Mouse (Mus musculus) stomach, embryonic 16.5 days (tissue): ENCODE measurements around the gene Asb8. TPM values are rescaled to one million over a fixed set of nuclear protein-coding genes. Genes with fewer than 3 reads are reported as not detected.

Experiments used
- ATAC-seq: fragments of 200-750 bp; cut with Nextera tagmentation; 2 replicates; pipeline ENCODE4 v1.8.0; 2017; ENCODE audit warnings: moderate number of reproducible peaks, moderate TSS enrichment; ENCODE audit not compliant: insufficient read depth, low FRiP score
- H3K27ac ChIP-seq: fragments of 300-500 bp; sonication (generic); 2 replicates; pipeline ENCODE4 v1.5.1; 2014; ENCODE audit warnings: low read length
- H3K27me3 ChIP-seq: fragments of 300-500 bp; sonication (generic); 2 replicates; pipeline ENCODE4 v1.6.1; 2014; ENCODE audit warnings: low read length, control low read depth, mixed read lengths; ENCODE audit not compliant: control insufficient read depth, insufficient read depth
- H3K36me3 ChIP-seq: fragments of 300-500 bp; sonication (generic); 2 replicates; pipeline ENCODE4 v1.6.1; 2014; ENCODE audit warnings: low read length; ENCODE audit not compliant: control insufficient read depth, insufficient read depth
- H3K4me1 ChIP-seq: fragments of 300-500 bp; sonication (generic); 2 replicates; pipeline ENCODE4 v1.6.1; 2014; ENCODE audit warnings: low read length, control low read depth, mixed read lengths; ENCODE audit not compliant: control insufficient read depth, insufficient read depth
- H3K4me2 ChIP-seq: fragments of 300-500 bp; sonication (generic); 2 replicates; pipeline ENCODE4 v1.6.1; 2014; ENCODE audit warnings: low read depth, low read length, mixed read lengths
- H3K4me3 ChIP-seq: fragments of 300-500 bp; sonication (generic); replicated peaks from 2 replicates; pipeline ENCODE4 v1.5.1; 2014; ENCODE audit warnings: mild to moderate bottlenecking, low read length
- H3K9ac ChIP-seq: fragments of 300-500 bp; sonication (generic); 2 replicates; pipeline ENCODE4 v1.6.1; 2014; ENCODE audit warnings: low read length
- H3K9me3 ChIP-seq: fragments of 300-500 bp; sonication (generic); replicated peaks from 2 replicates; pipeline ENCODE4 v1.6.1; 2016; ENCODE audit warnings: low read length, control low read depth; ENCODE audit not compliant: control insufficient read depth
- WGBS: fragments of 180-500 bp; shearing (Covaris S2); extraction: QIAGEN DNeasy Blood & Tissue Kit; methylation state at CpG from one replicate; pipeline ENCODE4 v1.1.7; 2014; 5-methylcytosine and 5-hydroxymethylcytosine counted together
- polyA plus RNA-seq: library from polyadenylated mRNA; unstranded; fragments of >200 nt; fragmentation: Nextera tagmentation; extraction: Ambion mirVana; gene quantifications from 2 replicates; pipeline ENCODE4 v1.2.1, GENCODE M21; 2015

Asb8 gene
- polyA plus RNA-seq, 1 experiment from 2014 or later, result 46.4 TPM

DNA sequence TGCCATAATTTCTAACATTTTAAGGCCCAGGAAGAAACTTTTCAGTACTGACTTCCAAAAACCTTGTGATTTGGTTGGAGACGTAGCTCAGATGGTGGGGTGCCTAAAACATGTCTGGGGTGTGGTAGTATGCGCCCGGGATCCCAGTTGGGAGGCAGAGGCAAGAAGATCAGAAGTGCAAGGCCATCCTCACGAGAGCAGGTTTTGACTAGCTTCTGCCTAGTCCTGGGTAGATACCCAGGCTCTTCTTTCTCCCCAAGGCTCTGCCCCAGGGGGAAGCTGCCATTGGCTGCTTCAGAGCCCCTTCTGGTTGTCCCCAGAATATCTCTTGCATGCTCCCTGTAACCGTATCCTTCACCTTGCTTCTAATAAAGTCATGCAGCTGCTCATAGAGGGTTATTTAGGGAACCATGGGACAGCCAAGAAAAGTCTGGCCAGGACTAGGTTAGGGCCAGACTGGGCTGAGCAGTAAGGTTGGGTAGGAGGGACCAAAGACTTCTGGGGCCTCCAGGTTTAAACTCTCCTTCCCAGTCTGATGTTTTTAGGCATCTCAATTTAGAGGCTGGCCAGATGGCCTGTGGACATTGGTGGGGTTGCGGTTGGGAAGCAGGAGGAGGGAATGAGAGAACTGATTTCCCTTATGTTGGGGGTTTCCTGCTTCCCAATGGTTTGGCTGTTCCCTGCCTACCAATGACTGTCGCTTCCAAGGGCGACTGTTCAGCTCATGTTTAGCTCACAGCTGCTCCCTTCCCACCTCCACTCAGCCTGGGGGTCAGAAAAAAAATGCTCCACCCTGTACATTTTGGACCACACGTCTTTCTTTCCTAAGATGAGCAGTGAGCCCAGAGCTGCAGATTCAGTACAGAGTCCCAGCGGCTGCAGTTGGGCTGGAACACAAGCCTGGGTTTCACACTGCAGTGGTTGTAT lies 50.3 kb downstream of the Asb8 start:
- Histone ChIP-seq H3K4me1 (no peaks in the 10 kb centered on the region), H3K4me3 (no peak overlapping the region), H3K4me2 (no peak overlapping the region), H3K9ac (no peak overlapping the region), H3K27me3 (no peaks in the 10 kb centered on the region), H3K36me3 (no peaks in the 10 kb centered on the region; the same call in 1 of the 2 replicates), H3K27ac (no peak overlapping the region), H3K9me3 (no peaks in the 10 kb centered on the region)
- 83% methylated on average over 10 of the region's 10 CpGs for WGBS
- no peak for ATAC-seq

DNA sequence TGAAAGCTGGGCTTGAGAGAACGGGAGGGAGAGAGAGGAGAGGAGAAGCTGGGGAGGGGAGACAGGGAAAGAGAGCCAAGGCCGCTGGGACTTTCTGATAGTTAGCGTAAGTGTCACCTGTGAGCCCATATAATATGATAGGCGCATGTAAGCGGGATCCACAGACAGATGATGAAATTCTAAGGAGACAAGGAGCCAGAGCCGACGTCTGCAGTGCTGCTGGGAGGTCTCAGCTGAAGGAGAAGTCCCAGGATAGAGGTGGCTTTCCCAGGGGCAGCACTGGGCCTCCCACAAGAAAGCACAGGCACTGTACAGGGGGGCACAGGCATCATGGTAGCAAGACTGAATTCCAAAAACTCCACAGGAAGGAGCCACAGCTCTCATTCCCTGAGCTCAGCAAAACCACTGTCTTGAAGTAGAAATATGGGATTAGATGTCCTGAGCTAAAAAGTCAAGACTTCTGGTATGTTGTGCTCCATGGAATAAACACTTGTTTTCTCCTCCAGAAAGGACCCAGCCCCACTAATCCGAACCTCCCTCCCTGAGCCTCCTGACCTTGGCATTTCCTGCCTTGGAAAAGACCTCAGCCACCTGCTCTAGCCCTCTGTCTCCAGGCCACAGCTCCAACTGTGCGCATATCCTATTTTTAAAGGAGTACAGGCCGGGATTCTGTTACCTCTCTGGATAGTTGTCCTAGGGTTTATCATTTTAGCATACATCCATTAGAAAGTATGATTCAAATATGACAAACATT lies 51.1 kb downstream of the Asb8 start:
- H3K9ac ChIP-seq, result no peak overlapping the region
- no peak overlapping the region for H3K4me3 ChIP-seq
- 0 out of 2 replicates have a peak, but pooled peaks cover 2% of the 10 kb centered on the region for H3K4me1 ChIP-seq
- H3K36me3 ChIP-seq, result no peaks in the 10 kb centered on the region; the same call in 1 of the 2 replicates
- no peaks in the 10 kb centered on the region for H3K9me3 ChIP-seq
- WGBS, result 78% methylated on average over 10 of the region's 10 CpGs
- no peak for ATAC-seq
- H3K27me3 ChIP-seq, result no peaks in the 10 kb centered on the region
- no peak overlapping the region for H3K27ac ChIP-seq
- no peak overlapping the region for H3K4me2 ChIP-seq

DNA sequence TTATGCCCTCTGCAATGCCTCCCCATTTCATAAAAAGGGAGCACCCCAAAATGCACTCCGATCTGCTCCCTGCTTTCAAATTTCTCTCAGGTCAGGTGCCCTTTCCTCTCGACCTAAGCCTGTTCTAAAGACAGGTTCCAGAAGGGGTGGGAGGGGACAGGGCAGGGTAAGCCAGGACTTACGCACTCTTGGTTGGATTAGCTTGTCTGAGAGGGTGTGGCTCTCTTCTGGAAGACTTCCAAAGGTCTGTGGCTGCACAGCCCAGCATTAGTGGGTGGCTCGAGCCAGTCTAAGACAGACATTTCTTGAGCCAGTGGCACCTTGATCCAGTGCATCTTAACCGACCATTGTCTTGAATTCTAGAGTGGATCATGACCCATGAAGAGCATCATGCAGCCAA lies 53.6 kb downstream of the Asb8 start:
- no peak; the same call in 1 of the 2 replicates for ATAC-seq
- H3K4me1 ChIP-seq, result peaks cover 12% of the 10 kb centered on the region
- H3K9me3 ChIP-seq, result no peaks in the 10 kb centered on the region
- no peak overlapping the region for H3K4me2 ChIP-seq
- H3K36me3 ChIP-seq, result no peaks in the 10 kb centered on the region
- no peak overlapping the region for H3K27ac ChIP-seq
- no peaks in the 10 kb centered on the region for H3K27me3 ChIP-seq
- H3K4me3 ChIP-seq, result no peak overlapping the region
- WGBS, result 60% methylated on average over 5 of the region's 5 CpGs
- H3K9ac ChIP-seq, result 0 out of 2 replicates have a peak overlapping the region, but pooled peaks have one; percentile 23

DNA sequence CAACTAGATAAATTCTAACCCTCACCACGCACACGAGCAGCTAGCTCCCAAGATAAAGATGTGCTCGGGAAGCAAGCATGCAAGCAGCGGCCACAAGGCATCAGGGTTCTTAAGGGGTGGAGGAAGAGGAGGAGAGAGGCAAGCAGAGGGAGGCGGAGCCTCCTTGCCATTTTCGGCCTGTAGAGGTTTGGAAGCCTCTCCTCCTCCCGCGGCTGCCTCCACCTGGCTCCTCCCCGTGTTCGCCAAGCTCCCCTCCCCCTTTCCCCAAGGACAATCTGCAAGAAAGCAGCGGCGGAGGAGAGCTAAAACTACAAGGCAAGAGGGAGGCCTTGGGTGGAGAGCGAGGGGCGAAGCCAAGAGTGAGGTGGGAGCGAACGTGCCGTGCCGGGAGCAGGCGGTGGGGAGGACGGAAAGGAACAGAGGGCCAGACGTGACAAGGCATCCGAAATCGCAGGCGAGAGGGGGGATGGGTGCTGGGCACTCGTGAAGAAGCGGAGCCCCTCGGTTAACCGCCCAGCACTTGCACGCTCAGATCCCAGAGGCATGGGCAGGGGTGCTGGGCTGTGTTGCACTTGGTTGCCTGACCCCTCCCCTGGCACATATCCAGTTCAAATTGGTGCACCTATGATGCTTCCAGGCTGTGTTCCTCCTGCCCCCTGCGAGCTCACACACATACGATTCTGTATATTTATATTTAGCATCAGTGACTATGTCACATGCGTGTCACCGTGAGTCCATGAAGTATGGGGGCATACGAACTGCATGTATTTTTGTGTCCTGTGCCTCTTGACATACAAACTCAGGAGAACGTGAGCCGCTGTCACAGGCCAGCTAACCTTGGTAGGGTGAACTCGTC lies 56.9 kb downstream of the Asb8 start:
- 2% methylated on average over 37 of the region's 37 CpGs for WGBS
- Histone ChIP-seq H3K4me2 (peak overlapping the region; percentile 78), H3K27ac (peak overlapping the region; percentile 76), H3K27me3 (no peaks in the 10 kb centered on the region), H3K4me3 (peak overlapping the region; percentile 76), H3K9me3 (no peaks in the 10 kb centered on the region), H3K4me1 (peaks cover 12% of the 10 kb centered on the region), H3K36me3 (no peaks in the 10 kb centered on the region), H3K9ac (peak overlapping the region; percentile 90)
- ATAC-seq, result peak; percentile 94

DNA sequence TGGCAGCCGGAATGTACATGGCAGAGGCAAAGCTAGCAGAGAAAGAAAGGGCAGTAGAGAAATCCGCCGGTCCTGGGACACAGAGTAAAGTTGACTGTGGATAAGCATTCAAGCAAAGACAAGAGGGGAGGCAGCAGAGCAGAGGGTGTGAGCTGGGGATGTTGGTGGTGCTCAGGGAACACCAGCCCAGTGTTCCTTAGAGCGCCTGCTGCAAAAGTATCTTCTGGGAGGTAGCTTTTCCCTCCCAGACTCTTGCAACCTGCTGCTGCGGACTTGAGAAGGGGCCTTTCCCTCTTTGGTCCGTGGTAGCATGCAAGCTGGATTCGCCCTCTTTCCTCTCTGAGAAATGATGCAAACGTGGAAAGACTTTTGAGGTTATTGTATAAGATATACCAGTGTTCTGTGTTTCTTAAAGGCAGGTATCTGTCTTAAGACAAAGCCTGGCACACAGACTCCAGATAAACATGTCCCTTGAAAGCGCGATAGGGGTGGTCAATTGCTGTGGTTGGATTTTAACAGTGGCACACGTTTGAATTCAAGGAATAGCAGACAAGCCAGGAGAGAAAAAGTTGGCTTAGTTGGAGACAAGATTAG lies 57.6 kb downstream of the Asb8 start:
- Histone ChIP-seq H3K4me1 (peaks cover 12% of the 10 kb centered on the region), H3K4me2 (peak overlapping the region; percentile 78), H3K9me3 (no peaks in the 10 kb centered on the region), H3K27ac (peak overlapping the region; percentile 76), H3K9ac (peak overlapping the region; percentile 90), H3K27me3 (no peaks in the 10 kb centered on the region), H3K36me3 (no peaks in the 10 kb centered on the region), H3K4me3 (peak overlapping the region; percentile 76)
- ATAC-seq, result no peak
- 30% methylated on average over 11 of the region's 11 CpGs for WGBS

DNA sequence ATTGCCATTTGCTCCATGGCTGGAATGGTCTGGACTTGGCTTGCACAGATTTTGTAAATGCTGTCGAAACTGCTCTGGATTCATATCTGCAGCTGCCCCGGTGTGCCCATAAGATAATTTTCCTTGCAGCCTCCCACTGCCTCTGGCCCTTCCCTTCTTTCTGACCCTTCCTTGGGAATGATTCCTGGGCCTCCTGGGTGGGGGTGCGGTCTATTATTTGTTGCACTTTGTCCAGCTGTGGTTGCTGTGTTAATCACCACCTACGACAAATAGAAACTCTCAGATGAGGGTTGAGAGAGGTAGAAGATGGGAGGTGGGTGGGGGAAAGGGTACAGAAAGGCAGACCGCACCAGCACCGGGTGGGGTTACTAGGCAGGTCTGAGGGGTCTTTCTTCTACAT lies 58.2 kb downstream of the Asb8 start:
- H3K4me2 ChIP-seq, result peak overlapping the region; percentile 78; the same call in 1 of the 2 replicates
- no peak overlapping the region for H3K9ac ChIP-seq
- peak overlapping the region; percentile 76; the same call in 1 of the 2 replicates for H3K27ac ChIP-seq
- peaks cover 12% of the 10 kb centered on the region for H3K4me1 ChIP-seq
- no peaks in the 10 kb centered on the region for H3K36me3 ChIP-seq
- whole genome bisulfite sequencing, result 65% methylated on average over 6 of the region's 6 CpGs
- H3K27me3 ChIP-seq, result no peaks in the 10 kb centered on the region
- ATAC-seq, result no peak
- H3K9me3 ChIP-seq, result no peaks in the 10 kb centered on the region
- no peak overlapping the region for H3K4me3 ChIP-seq

DNA sequence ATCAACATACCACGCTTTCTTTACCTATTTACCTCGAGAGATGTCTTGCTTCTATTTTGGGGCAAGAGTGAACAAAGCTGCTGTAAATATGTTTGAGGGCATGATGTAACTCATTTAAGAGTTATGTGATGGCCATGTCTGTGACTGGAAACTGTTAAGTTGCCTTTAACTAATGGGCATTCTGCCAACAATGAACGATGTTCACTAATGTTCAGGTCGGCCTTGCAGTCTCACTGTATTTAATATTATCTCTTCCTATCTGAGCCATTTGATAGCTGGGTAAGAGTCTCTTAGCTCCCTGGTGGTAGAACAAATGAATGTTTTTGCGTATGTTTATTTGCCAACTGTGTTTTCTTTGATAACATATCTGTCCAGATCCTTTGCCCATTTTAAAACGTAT lies 58.9 kb downstream of the Asb8 start:
- H3K4me1 ChIP-seq, result peaks cover 12% of the 10 kb centered on the region
- no peaks in the 10 kb centered on the region for H3K9me3 ChIP-seq
- no peak overlapping the region for H3K4me3 ChIP-seq
- H3K9ac ChIP-seq, result no peak overlapping the region
- WGBS, result 60% methylated on average over 6 of the region's 6 CpGs
- H3K4me2 ChIP-seq, result no peak overlapping the region
- H3K27me3 ChIP-seq, result no peaks in the 10 kb centered on the region
- ATAC-seq, result no peak
- no peak overlapping the region for H3K27ac ChIP-seq
- no peaks in the 10 kb centered on the region for H3K36me3 ChIP-seq

DNA sequence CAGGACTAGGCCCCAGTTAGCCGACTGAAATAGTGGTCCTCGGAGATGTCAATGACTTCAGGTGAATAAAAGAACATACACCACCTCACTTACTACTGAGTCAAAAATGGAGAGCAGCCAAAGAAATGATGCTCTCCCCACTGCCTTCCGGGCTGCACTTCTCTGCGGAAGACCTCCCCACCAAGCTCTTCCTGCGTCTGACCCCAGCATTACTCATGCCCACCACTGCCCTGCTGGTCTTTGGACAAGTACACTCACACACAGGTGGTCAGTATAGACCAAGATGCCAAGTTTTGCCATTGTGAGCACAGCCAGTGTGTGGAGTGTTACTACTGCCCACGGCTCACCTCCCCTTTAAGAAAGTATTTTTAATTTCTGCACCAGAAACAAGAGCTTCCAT lies 63.0 kb downstream of the Asb8 start:
- Histone ChIP-seq H3K4me3 (no peak overlapping the region), H3K9me3 (no peaks in the 10 kb centered on the region), H3K36me3 (no peaks in the 10 kb centered on the region), H3K9ac (no peak overlapping the region), H3K27ac (no peak overlapping the region), H3K4me2 (no peak overlapping the region), H3K27me3 (no peaks in the 10 kb centered on the region), H3K4me1 (no peaks in the 10 kb centered on the region)
- 87% methylated on average over 6 of the region's 6 CpGs for WGBS
- no peak for ATAC-seq
